Mouse (Mus musculus) right cerebral cortex, adult 18-20 months (tissue): ENCODE results near the gene Plek.

Experiments used
- DNase-seq: peaks from one replicate; pipeline ENCODE4 v3.0.0; 2022; ENCODE audit warnings: mixed read lengths

The Plek gene

GRCm38 (mm10) chr11:16943016-16943415 is 109.2 kb downstream of the Plek start:
- no peak for DNase-seq

GRCm38 (mm10) chr11:16941973-16942452 is 110.2 kb downstream of the Plek start:
- DNase-seq: no peak

GRCm38 (mm10) chr11:16941103-16941793 is 110.9 kb downstream of the Plek start:
- DNase-seq: no peak

- DNase-seq: no peak
Measured at GRCm38 (mm10) chr11:16935577-16936236, 116.5 kb downstream of the Plek start.

GRCm38 (mm10) chr11:16932159-16932558 is 120.0 kb downstream of the Plek start:
- DNase-seq: no peak
